Mouse (Mus musculus) heart, embryonic 13.5 days (tissue): Measurements from ENCODE around the gene Frmd5. TPM values are rescaled to one million over a fixed set of nuclear protein-coding genes. Genes with fewer than 3 reads are reported as not detected.
"Not testable (repeated sequence)": the region's sequence is repeated elsewhere in the genome, so short reads cannot be mapped to it uniquely, and the experiment has no call there.

Experiments
- ATAC-seq: fragments of 200-750 bp; cut with Nextera tagmentation; 2 replicates; pipeline ENCODE4 v1.8.0; 2017; ENCODE audit warnings: moderate TSS enrichment; ENCODE audit not compliant: insufficient number of reproducible peaks, low FRiP score, low TSS enrichment; ENCODE audit errors: extremely low read depth
- H3K27ac ChIP-seq: fragments of 300-500 bp; sonication (generic); replicated peaks from 2 replicates; pipeline ENCODE4 v1.5.1; 2015; ENCODE audit warnings: moderate library complexity, mild to moderate bottlenecking, inconsistent platforms
- H3K27me3 ChIP-seq: fragments of 300-500 bp; sonication (generic); replicated peaks from 2 replicates; pipeline ENCODE4 v1.6.1; 2015; ENCODE audit warnings: mild to moderate bottlenecking, inconsistent platforms
- H3K36me3 ChIP-seq: fragments of 300-500 bp; sonication (generic); 2 replicates; pipeline ENCODE4 v1.6.1; 2015; ENCODE audit warnings: mild to moderate bottlenecking, inconsistent platforms
- H3K4me1 ChIP-seq: fragments of 300-500 bp; sonication (generic); 2 replicates; pipeline ENCODE4 v1.6.1; 2015; ENCODE audit warnings: inconsistent platforms
- H3K4me2 ChIP-seq: fragments of 300-500 bp; sonication (generic); 2 replicates; pipeline ENCODE4 v1.6.1; 2015; ENCODE audit warnings: inconsistent platforms, mild to moderate bottlenecking, moderate library complexity
- H3K4me3 ChIP-seq: fragments of 300-500 bp; sonication (generic); 2 replicates; pipeline ENCODE4 v1.5.1; 2015; ENCODE audit warnings: moderate library complexity, mild to moderate bottlenecking, inconsistent platforms
- H3K9ac ChIP-seq: fragments of 300-500 bp; sonication (generic); 2 replicates; pipeline ENCODE4 v1.6.1; 2015; ENCODE audit warnings: inconsistent platforms, mild to moderate bottlenecking, moderate library complexity
- H3K9me3 ChIP-seq: fragments of 300-500 bp; sonication (generic); 2 replicates; pipeline ENCODE4 v1.6.1; 2016; ENCODE audit warnings: inconsistent platforms
- WGBS: fragments of 180-500 bp; shearing (Covaris S2); methylation state at CpG from one replicate; pipeline ENCODE4 v1.1.7; 2015; ENCODE audit warnings: mixed read lengths; 5-methylcytosine and 5-hydroxymethylcytosine counted together
- polyA plus RNA-seq: library from polyadenylated mRNA; unstranded; fragments of >200 nt; fragmentation: Nextera tagmentation; extraction: Ambion mirVana; gene quantifications from 2 replicates; pipeline ENCODE4 v1.2.1, GENCODE M21; 2015

Frmd5 gene
- polyA plus RNA-seq, 1 experiment from 2014 or later, result 21.6 TPM

GRCm38 (mm10) chr2:121810876-121811275 is 4.0 kb upstream of the Frmd5 start:
- Histone ChIP-seq H3K4me1 (peaks cover 13% of the 10 kb centered on the region), H3K27me3 (peaks cover 41% of the 10 kb centered on the region)
- not testable (repeated sequence) for H3K36me3 ChIP-seq, H3K27ac ChIP-seq, H3K9ac ChIP-seq, H3K4me3 ChIP-seq, ATAC-seq, H3K4me2 ChIP-seq, H3K9me3 ChIP-seq
- WGBS, result 76% methylated on average over 6 of the region's 6 CpGs

DNA sequence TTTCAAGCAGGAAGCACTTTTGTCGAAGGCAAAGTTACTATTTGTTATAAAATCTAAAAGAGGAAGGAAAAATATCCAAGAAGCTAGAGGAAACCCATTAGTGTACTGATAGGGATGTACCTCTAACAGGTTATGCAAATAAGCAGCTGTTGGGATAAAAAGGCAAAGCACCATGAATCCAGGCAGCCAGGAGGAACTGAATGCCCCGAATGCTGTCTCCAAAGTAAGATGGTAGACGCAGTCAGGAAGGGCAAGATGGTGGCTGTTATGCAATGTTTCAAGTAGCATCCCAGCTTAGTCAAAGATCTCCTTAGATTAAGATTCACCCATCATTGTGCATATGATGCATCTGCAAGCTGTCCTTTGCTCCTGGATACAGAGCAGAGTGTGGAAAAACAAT is 2.2 kb upstream of the Frmd5 start:
- Histone ChIP-seq H3K27me3 (peaks cover 52% of the 10 kb centered on the region), H3K9ac (no peak overlapping the region), H3K36me3 (no peaks in the 10 kb centered on the region), H3K4me1 (peaks cover 14% of the 10 kb centered on the region), H3K4me3 (no peak overlapping the region), H3K9me3 (no peaks in the 10 kb centered on the region), H3K4me2 (no peak overlapping the region), H3K27ac (no peak overlapping the region)
- WGBS, result 67% methylated on average over 3 of the region's 3 CpGs
- no peak for ATAC-seq

DNA sequence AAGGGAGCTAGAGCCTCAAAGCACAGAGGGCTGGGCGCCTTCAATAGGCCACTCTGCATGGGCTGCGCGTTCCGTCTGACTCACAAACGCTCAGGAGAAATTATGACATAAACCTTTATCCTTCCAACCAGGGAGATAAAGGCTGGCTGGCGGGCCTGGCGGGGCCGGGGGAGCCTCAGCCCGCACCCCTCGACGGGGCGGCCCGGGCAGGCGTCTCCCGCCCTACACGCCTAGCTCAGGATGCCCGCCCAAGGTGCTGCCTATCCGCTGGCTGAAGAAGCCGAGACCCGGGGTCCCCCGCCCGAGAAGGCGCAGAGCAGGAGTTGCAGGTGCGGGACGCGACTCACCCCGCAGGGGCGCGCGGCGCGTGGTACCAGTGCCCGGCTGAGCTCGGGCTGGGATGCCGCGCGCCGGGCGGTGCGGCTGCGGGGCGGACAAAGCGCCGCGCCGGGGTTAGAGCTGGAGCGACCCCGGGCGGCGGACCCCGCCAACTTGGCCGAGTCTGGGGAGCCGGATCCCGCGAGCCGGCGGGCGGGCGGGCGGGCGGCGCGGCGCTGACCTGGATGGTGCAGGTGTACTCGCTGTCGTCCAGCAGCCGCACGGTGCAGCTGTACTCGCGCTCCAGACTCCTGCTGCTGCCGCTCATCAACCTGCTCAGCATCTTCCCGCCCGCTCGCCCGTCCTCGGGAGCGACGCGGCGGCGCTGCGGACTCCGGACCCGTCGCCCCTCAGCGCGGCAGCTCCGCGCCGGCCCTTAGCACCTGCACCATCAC is 530 bp downstream of the Frmd5 start:
- no peak overlapping the region for H3K27ac ChIP-seq
- H3K4me2 ChIP-seq, result peak overlapping the region; percentile 99
- H3K4me3 ChIP-seq, result peak overlapping the region; percentile 78
- H3K4me1 ChIP-seq, result peaks cover 14% of the 10 kb centered on the region
- H3K27me3 ChIP-seq, result peaks cover 60% of the 10 kb centered on the region
- under 1% methylated on average over 64 of the region's 90 CpGs for WGBS
- peak overlapping the region; percentile 76 for H3K9ac ChIP-seq
- H3K36me3 ChIP-seq, result no peaks in the 10 kb centered on the region
- H3K9me3 ChIP-seq, result no peaks in the 10 kb centered on the region
- peak; percentile 61 for ATAC-seq

- no peaks in the 10 kb centered on the region for H3K9me3 ChIP-seq
- no peak overlapping the region for H3K4me3 ChIP-seq
- H3K36me3 ChIP-seq, result no peaks in the 10 kb centered on the region
- H3K9ac ChIP-seq, result no peak overlapping the region
- H3K27ac ChIP-seq, result no peak overlapping the region
- H3K27me3 ChIP-seq, result peaks cover 21% of the 10 kb centered on the region
- no peak for ATAC-seq
- no peak overlapping the region for H3K4me2 ChIP-seq
- no peaks in the 10 kb centered on the region for H3K4me1 ChIP-seq
- WGBS, result 79% methylated on average over 7 of the region's 7 CpGs
These were observed 7.8 kb downstream of the Frmd5 start for GRCm38 (mm10) chr2:121799051-121799450.

- no peak overlapping the region for H3K4me2 ChIP-seq
- no peak overlapping the region for H3K9ac ChIP-seq
- H3K4me3 ChIP-seq, result no peak overlapping the region
- H3K36me3 ChIP-seq, result no peaks in the 10 kb centered on the region
- no peak for ATAC-seq
- 0 out of 2 replicates have a peak, but pooled peaks cover 5% of the 10 kb centered on the region for H3K27me3 ChIP-seq
- 83% methylated on average over 6 of the region's 6 CpGs for WGBS
- H3K9me3 ChIP-seq, result no peaks in the 10 kb centered on the region
- H3K4me1 ChIP-seq, result no peaks in the 10 kb centered on the region
- no peak overlapping the region for H3K27ac ChIP-seq
These were observed 10.9 kb downstream of the Frmd5 start for GRCm38 (mm10) chr2:121795995-121796394.

- Histone ChIP-seq H3K4me1 (peaks cover 15% of the 10 kb centered on the region; the same call in 1 of the 2 replicates), H3K9me3 (no peaks in the 10 kb centered on the region), H3K9ac (no peak overlapping the region), H3K27me3 (no peaks in the 10 kb centered on the region), H3K4me3 (no peak overlapping the region), H3K27ac (no peak overlapping the region), H3K36me3 (no peaks in the 10 kb centered on the region), H3K4me2 (no peak overlapping the region)
- no peak for ATAC-seq
These were observed 17.1 kb downstream of the Frmd5 start for GRCm38 (mm10) chr2:121789777-121790176.

- no peak for ATAC-seq
- no peaks in the 10 kb centered on the region for H3K9me3 ChIP-seq
- WGBS, result 65% methylated on average over 2 of the region's 2 CpGs
These were observed 18.5 kb downstream of the Frmd5 start for GRCm38 (mm10) chr2:121788415-121788814.

GRCm38 (mm10) chr2:121787767-121788166 is 19.1 kb downstream of the Frmd5 start:
- Histone ChIP-seq H3K9ac (no peak overlapping the region), H3K4me3 (peak overlapping the region; percentile 26), H3K4me2 (peak overlapping the region; percentile 60), H3K9me3 (no peaks in the 10 kb centered on the region), H3K36me3 (no peaks in the 10 kb centered on the region), H3K27ac (no peak overlapping the region), H3K27me3 (no peaks in the 10 kb centered on the region), H3K4me1 (peaks cover 15% of the 10 kb centered on the region; the same call in 1 of the 2 replicates)
- 31% methylated on average over 13 of the region's 13 CpGs for WGBS
- no peak for ATAC-seq

More at GRCm38 (mm10) chr2:121788415-121788814, 18.5 kb downstream of the Frmd5 start:
- Histone ChIP-seq H3K4me3 (no peak overlapping the region), H3K36me3 (no peaks in the 10 kb centered on the region), H3K4me2 (no peak overlapping the region), H3K27ac (no peak overlapping the region), H3K9ac (no peak overlapping the region), H3K27me3 (no peaks in the 10 kb centered on the region), H3K4me1 (peaks cover 15% of the 10 kb centered on the region; the same call in 1 of the 2 replicates)

DNA sequence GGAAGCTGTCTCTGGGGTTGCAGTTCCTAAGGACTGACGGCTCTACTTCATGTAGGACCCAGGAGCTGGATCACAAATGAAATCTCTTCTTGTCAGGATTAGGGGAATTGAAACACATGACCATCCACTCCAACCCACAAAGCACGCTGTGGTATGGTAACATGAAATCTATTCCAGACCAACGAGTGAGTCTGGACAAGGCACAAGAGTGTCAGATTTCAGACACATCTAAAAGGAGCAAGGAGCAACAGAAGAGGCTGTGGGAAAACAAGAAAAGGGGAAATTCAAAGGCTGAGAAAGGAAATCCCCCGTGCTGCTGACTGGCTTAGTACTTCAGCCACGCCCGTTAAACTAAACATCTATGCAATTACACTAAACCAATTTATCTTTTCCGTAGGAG is 19.6 kb downstream of the Frmd5 start:
- peak overlapping the region; percentile 60 for H3K4me2 ChIP-seq
- H3K4me1 ChIP-seq, result peaks cover 15% of the 10 kb centered on the region; the same call in 1 of the 2 replicates
- H3K9ac ChIP-seq, result no peak overlapping the region
- no peak for ATAC-seq
- peak overlapping the region; percentile 26 for H3K4me3 ChIP-seq
- H3K27ac ChIP-seq, result no peak overlapping the region
- H3K27me3 ChIP-seq, result no peaks in the 10 kb centered on the region
- no peaks in the 10 kb centered on the region for H3K9me3 ChIP-seq
- 29% methylated on average over 7 of the region's 7 CpGs for WGBS
- H3K36me3 ChIP-seq, result no peaks in the 10 kb centered on the region

- 68% methylated on average over 7 of the region's 7 CpGs for WGBS
These were observed 30.7 kb downstream of the Frmd5 start for GRCm38 (mm10) chr2:121776219-121776618.

DNA sequence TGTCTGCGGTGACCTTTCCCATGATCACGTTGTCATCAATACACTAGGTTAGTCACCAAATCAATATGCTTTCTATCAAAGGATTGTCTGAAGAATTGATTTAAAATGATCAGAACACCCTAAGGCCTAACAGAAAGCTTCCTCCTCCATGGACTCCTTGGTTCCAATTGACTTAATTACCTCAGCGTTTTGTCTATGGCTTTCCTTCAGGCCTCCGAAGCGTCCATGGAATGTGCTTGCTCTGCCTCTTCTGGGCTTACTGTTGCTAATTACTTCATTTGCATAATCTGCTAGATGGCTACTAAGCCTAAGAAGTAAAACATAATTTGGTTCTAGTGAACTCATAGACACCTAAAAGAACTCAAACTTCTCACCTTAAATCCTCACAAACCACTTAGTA is 42.0 kb downstream of the Frmd5 start:
- Histone ChIP-seq H3K4me1 (no peaks in the 10 kb centered on the region), H3K9ac (no peak overlapping the region), H3K36me3 (no peaks in the 10 kb centered on the region), H3K4me3 (no peak overlapping the region), H3K9me3 (peaks cover 2% of the 10 kb centered on the region; the same call in 1 of the 2 replicates), H3K27ac (no peak overlapping the region), H3K4me2 (no peak overlapping the region), H3K27me3 (no peaks in the 10 kb centered on the region)
- ATAC-seq, result no peak
- 79% methylated on average over 5 of the region's 5 CpGs for WGBS

More at GRCm38 (mm10) chr2:121776219-121776618, 30.7 kb downstream of the Frmd5 start:
- Histone ChIP-seq H3K36me3 (no peaks in the 10 kb centered on the region), H3K9me3 (no peaks in the 10 kb centered on the region), H3K4me2 (no peak overlapping the region), H3K27ac (no peak overlapping the region), H3K9ac (no peak overlapping the region), H3K4me3 (no peak overlapping the region), H3K27me3 (0 out of 2 replicates have a peak, but pooled peaks cover 3% of the 10 kb centered on the region), H3K4me1 (no peaks in the 10 kb centered on the region)
- ATAC-seq, result no peak

GRCm38 (mm10) chr2:121761861-121762260 is 45.0 kb downstream of the Frmd5 start:
- Histone ChIP-seq H3K4me2 (no peak overlapping the region), H3K9me3 (no peaks in the 10 kb centered on the region), H3K9ac (no peak overlapping the region), H3K27ac (no peak overlapping the region), H3K4me3 (no peak overlapping the region), H3K4me1 (no peaks in the 10 kb centered on the region), H3K27me3 (no peaks in the 10 kb centered on the region), H3K36me3 (no peaks in the 10 kb centered on the region)
- 83% methylated on average over 5 of the region's 5 CpGs for WGBS
- no peak for ATAC-seq
